Mouse (Mus musculus) retina, postnatal 1 day (tissue): ENCODE data around the gene Dab2.

Experiments
- DNase-seq: peaks from one replicate; pipeline ENCODE4 v3.0.0-alpha.2; 2012

Gene Dab2

GRCm38 (mm10) chr15:6326011-6326410 lies 26.4 kb downstream of the Dab2 start:
- no peak for DNase-seq

- no peak for DNase-seq
Observed at GRCm38 (mm10) chr15:6331380-6331779, 31.8 kb downstream of the Dab2 start.

GRCm38 (mm10) chr15:6334664-6335206 lies 35.1 kb downstream of the Dab2 start:
- DNase-seq: no peak

GRCm38 (mm10) chr15:6339767-6340166 lies 40.2 kb downstream of the Dab2 start:
- no peak for DNase-seq

- no peak for DNase-seq
Observed at GRCm38 (mm10) chr15:6340347-6340746, 40.8 kb downstream of the Dab2 start.

- no peak for DNase-seq
Observed at GRCm38 (mm10) chr15:6341427-6341826, 41.8 kb downstream of the Dab2 start.

GRCm38 (mm10) chr15:6353901-6354300 lies 54.3 kb downstream of the Dab2 start:
- DNase-seq: no peak

- DNase-seq: no peak
Observed at GRCm38 (mm10) chr15:6359859-6360258, 60.3 kb downstream of the Dab2 start.

- DNase-seq: no peak
Observed at GRCm38 (mm10) chr15:6369974-6370373, 70.4 kb downstream of the Dab2 start.

GRCm38 (mm10) chr15:6371486-6371885 lies 71.9 kb downstream of the Dab2 start:
- no peak for DNase-seq

GRCm38 (mm10) chr15:6375016-6375415 lies 75.4 kb downstream of the Dab2 start:
- no peak for DNase-seq

GRCm38 (mm10) chr15:6376001-6376400 lies 76.4 kb downstream of the Dab2 start:
- DNase-seq: no peak

GRCm38 (mm10) chr15:6376785-6377184 lies 77.2 kb downstream of the Dab2 start:
- no peak for DNase-seq

GRCm38 (mm10) chr15:6384027-6384426 lies 84.4 kb downstream of the Dab2 start:
- DNase-seq: no peak

GRCm38 (mm10) chr15:6385241-6385640 lies 85.7 kb downstream of the Dab2 start:
- peak; percentile 15 for DNase-seq

GRCm38 (mm10) chr15:6386159-6386951 lies 86.8 kb downstream of the Dab2 start:
- peak; percentile 80 for DNase-seq

- DNase-seq: peak; percentile 33
Observed at GRCm38 (mm10) chr15:6386961-6387728, 87.6 kb downstream of the Dab2 start.

GRCm38 (mm10) chr15:6387729-6388070 lies 88.1 kb downstream of the Dab2 start:
- no peak for DNase-seq

GRCm38 (mm10) chr15:6388146-6388545 lies 88.6 kb downstream of the Dab2 start:
- no peak for DNase-seq

GRCm38 (mm10) chr15:6388631-6389030 lies 89.0 kb downstream of the Dab2 start:
- DNase-seq: no peak

- no peak for DNase-seq
Observed at GRCm38 (mm10) chr15:6390106-6390505, 90.5 kb downstream of the Dab2 start.

GRCm38 (mm10) chr15:6390657-6391056 lies 91.1 kb downstream of the Dab2 start:
- no peak for DNase-seq

GRCm38 (mm10) chr15:6391886-6392285 lies 92.3 kb downstream of the Dab2 start:
- DNase-seq: no peak

GRCm38 (mm10) chr15:6393624-6394023 lies 94.0 kb downstream of the Dab2 start:
- DNase-seq: no peak
